Mouse (Mus musculus) bone marrow, adult 2 months (tissue): ENCODE measurements around the gene Tfcp2.

Source experiments
- CTCF ChIP-seq: fragments of 200-500 bp; IDR thresholded peaks from 2 replicates; pipeline ENCODE4 v1.5.1; 2011; ENCODE audit warnings: low read length, control low read depth; ENCODE audit not compliant: control insufficient read depth, insufficient read depth
- POLR2A ChIP-seq: fragments of 200-500 bp; IDR thresholded peaks from 2 replicates; pipeline ENCODE4 v1.6.1; 2011; ENCODE audit warnings: low read depth, mild to moderate bottlenecking, control low read depth, low read length, borderline replicate concordance; ENCODE audit not compliant: control insufficient read depth

DNA sequence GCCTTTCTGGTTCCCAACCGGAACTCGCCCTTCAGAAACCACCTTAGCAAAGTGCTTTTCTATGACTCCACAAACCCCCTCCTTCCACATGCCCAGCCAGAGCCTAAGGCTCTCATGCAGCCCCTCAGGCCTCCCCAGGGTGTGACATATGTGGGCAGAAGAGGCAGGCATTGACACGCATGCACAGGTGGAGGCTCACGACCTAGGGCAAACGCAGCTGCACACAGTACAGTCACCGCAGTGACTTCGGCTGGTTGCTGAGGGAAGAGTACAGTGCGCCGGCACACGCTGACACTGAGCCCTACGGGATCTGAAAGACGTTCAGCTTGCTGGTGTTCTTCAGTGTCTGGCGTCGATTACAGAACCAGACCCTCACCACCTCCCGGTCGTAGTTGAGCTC, 26.2 kb upstream of the Tfcp2 start:
- TF ChIP-seq CTCF = no peak
- TF ChIP-seq POLR2A = no peak
